Mouse (Mus musculus): Measurements from ENCODE around the gene Ihh.

DNA sequence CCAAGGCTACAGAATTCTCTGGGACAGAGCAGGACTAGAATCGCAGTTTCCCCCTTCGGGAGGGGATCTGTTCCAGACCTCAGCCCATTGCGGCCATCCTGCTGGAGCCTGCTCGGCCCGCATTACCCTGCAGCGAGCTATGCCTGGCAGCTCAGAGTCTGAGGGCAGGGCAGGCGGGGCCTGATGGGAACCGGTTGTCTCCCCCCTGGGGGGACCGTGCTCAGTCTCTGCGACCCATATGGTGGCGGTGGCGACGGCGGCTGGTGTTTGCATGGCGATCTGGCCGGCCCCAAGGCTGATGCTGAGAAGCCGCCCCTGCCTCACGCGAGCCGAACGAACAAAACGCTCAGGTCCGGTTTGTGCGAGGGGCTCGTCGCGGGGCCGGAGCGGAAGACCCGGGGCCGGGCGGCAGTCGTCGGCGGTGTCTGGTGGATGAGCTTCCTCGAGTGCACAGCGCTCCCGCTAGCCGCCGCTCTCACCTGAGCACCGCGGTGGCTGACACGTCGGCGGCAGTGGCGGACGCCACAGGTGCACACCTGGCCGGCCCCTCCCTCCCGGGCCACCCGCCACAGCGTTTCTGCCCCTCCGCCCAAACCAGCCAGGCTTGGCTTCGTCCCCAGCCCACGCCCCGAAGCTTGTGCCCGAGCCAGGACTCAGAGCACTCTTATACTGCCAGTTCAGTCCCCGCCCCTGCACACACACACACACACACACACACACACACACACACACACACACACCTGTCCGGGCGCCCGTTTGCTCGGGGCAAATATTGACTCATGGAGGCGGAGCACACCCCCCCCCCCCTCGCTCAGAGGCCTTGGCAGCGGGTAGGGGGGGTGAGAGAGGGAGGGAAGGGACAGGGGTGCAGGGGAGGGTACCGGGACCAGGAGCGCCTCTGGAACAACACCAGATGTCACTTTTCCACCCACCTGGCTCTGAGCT lies 50.9 kb downstream of the Ihh start:
- no peak for TF ChIP-seq ZMIZ1 (IDR thresholded peaks at IDR 0.05; ENCODE audit: low read depth, low read length)
- no peak for TF ChIP-seq RCOR1 (conservative IDR thresholded peaks at IDR 0.05; ENCODE audit: low read depth, low read length)
- TF ChIP-seq RAD21 (IDR thresholded peaks at IDR 0.05; ENCODE audit: low read depth, low read length): no peak
- TF ChIP-seq CTCF (conservative IDR thresholded peaks at IDR 0.05 in 1 of 2, IDR thresholded peaks at IDR 0.05 in 1 of 2; ENCODE audit: low read depth in 2 of 2, low read length in 2 of 2): no peak
- no peak for TF ChIP-seq MYC (IDR thresholded peaks at IDR 0.05; ENCODE audit: low read depth, low read length)
- no peak for TF ChIP-seq SIN3A (IDR thresholded peaks at IDR 0.05; ENCODE audit: low read length)
- TF ChIP-seq EP300 (IDR thresholded peaks at IDR 0.05; ENCODE audit: low read length): no peak
- TF ChIP-seq KAT2A (IDR thresholded peaks at IDR 0.05; ENCODE audit: insufficient replicate concordance, low read length): no peak
- no peak for TF ChIP-seq USF1 (IDR thresholded peaks at IDR 0.05; ENCODE audit: low read depth, low read length)
- TF ChIP-seq POLR2A (IDR thresholded peaks at IDR 0.05; ENCODE audit: low read depth, low read length): no peak
- no peak for TF ChIP-seq ELF1 (IDR thresholded peaks at IDR 0.05; ENCODE audit: low read depth, low read length)
